ENCODE assay signal across 8 mouse cellular contexts in genomic region chr1:140245465-140245864, GRCm38 (mm10). TPM values are rescaled to one million over a fixed set of nuclear protein-coding genes. Genes with fewer than 3 reads are reported as not detected.
DNase-seq lines count a peak whose midpoint lies in the region; ATAC-seq lines count a peak whose summit lies in the region.
"Had no signal": no experiment of that assay in that cellular context is flagged by ENCODE, and none has a peak within 500 bp of the region (broad histone marks: within the 10 kb centered on the region; RNA-seq: fewer than 3 reads in every experiment).

No protein-coding gene starts in this region.

- H3K9me3 ChIP-seq in forebrain, embryonic 10.5 days: no peaks in the 10 kb centered on the region
- no peaks in the 10 kb centered on the region for H3K9me3 ChIP-seq in heart, embryonic 12.5 days (replicated peaks)
- H3K9me3 ChIP-seq in kidney, embryonic 15.5 days (replicated peaks): no peaks in the 10 kb centered on the region
- no peaks in the 10 kb centered on the region for H3K9me3 ChIP-seq in limb, embryonic 15.5 days
- no peaks in the 10 kb centered on the region for H3K9me3 ChIP-seq in neural tube, embryonic 12.5 days

- peak overlapping the region; percentile 81 for H3K27ac ChIP-seq in forebrain, embryonic 10.5 days
- no peak overlapping the region for H3K27ac ChIP-seq in heart, embryonic 12.5 days (ENCODE audit: poor library complexity, severe bottlenecking)
- no peak overlapping the region for H3K27ac ChIP-seq in kidney, embryonic 15.5 days
- H3K27ac ChIP-seq in limb, embryonic 15.5 days: no peak overlapping the region; the same call in 1 of the 2 replicates
- H3K27ac ChIP-seq in neural tube, embryonic 12.5 days: no peak overlapping the region
- H3K27ac ChIP-seq: macrophage had no signal

- H3K9ac ChIP-seq in heart, embryonic 12.5 days: peak overlapping the region; percentile 68
- peak overlapping the region; percentile 44; the same call in 1 of the 2 replicates for H3K9ac ChIP-seq in kidney, embryonic 15.5 days
- H3K9ac ChIP-seq in limb, embryonic 15.5 days: 0 out of 2 replicates have a peak overlapping the region, but pooled peaks have one; percentile 23
- peak overlapping the region; percentile 63 for H3K9ac ChIP-seq in neural tube, embryonic 12.5 days

- H3K36me3 ChIP-seq in forebrain, embryonic 10.5 days (replicated peaks): no peaks in the 10 kb centered on the region
- H3K36me3 ChIP-seq in heart, embryonic 12.5 days: no peaks in the 10 kb centered on the region
- H3K36me3 ChIP-seq in kidney, embryonic 15.5 days: no peaks in the 10 kb centered on the region
- no peaks in the 10 kb centered on the region for H3K36me3 ChIP-seq in limb, embryonic 15.5 days
- H3K36me3 ChIP-seq in neural tube, embryonic 12.5 days: no peaks in the 10 kb centered on the region

- DNase-seq in brain, adult 2 months (ENCODE audit: low read depth, low spot score): peak; percentile 69
- peak; percentile 86 for DNase-seq in forebrain, embryonic 10.5 days (ENCODE audit: extremely low spot score, low spot score)
- DNase-seq in c-Kit-positive CD71-positive TER-119-positive erythroid progenitor cells, embryonic 14.5 days (ENCODE audit: low spot score): no peak

- H3K4me3 ChIP-seq in forebrain, embryonic 10.5 days: peak overlapping the region; percentile 68
- H3K4me3 ChIP-seq in heart, embryonic 12.5 days: peak overlapping the region; percentile 72
- peak overlapping the region; percentile 56 for H3K4me3 ChIP-seq in kidney, embryonic 15.5 days (replicated peaks)
- H3K4me3 ChIP-seq in limb, embryonic 15.5 days: peak overlapping the region; percentile 50
- H3K4me3 ChIP-seq in neural tube, embryonic 12.5 days: peak overlapping the region; percentile 55

- no peaks in the 10 kb centered on the region for H3K27me3 ChIP-seq in forebrain, embryonic 10.5 days (ENCODE audit: poor library complexity, severe bottlenecking)
- H3K27me3 ChIP-seq in heart, embryonic 12.5 days (replicated peaks): no peaks in the 10 kb centered on the region
- no peaks in the 10 kb centered on the region for H3K27me3 ChIP-seq in kidney, embryonic 15.5 days
- H3K27me3 ChIP-seq in limb, embryonic 15.5 days: no peaks in the 10 kb centered on the region
- H3K27me3 ChIP-seq in neural tube, embryonic 12.5 days (replicated peaks): no peaks in the 10 kb centered on the region

- peak overlapping the region; percentile 99 for H3K4me2 ChIP-seq in heart, embryonic 12.5 days
- peak overlapping the region; percentile 89 for H3K4me2 ChIP-seq in kidney, embryonic 15.5 days
- H3K4me2 ChIP-seq in limb, embryonic 15.5 days: peak overlapping the region; percentile 82
- H3K4me2 ChIP-seq in neural tube, embryonic 12.5 days (replicated peaks): peak overlapping the region; percentile 77

- ATAC-seq in heart, embryonic 12.5 days (ENCODE audit: insufficient number of reproducible peaks, low FRiP score): peak; percentile 94
- ATAC-seq in kidney, embryonic 15.5 days (replicated peaks; ENCODE audit: low FRiP score): peak; percentile 100
- ATAC-seq in limb, embryonic 15.5 days (ENCODE audit: insufficient number of reproducible peaks, low FRiP score, low TSS enrichment, low read depth): peak; percentile 84
- ATAC-seq in neural tube, embryonic 12.5 days (ENCODE audit: low FRiP score, low read depth): peak; percentile 100

- WGBS in forebrain, embryonic 10.5 days: 0% methylated on average over 17 of the region's 17 CpGs
- 0% methylated on average over 17 of the region's 17 CpGs for WGBS in heart, embryonic 12.5 days
- under 1% methylated on average over 17 of the region's 17 CpGs for WGBS in kidney, embryonic 15.5 days
- WGBS in limb, embryonic 15.5 days: under 1% methylated on average over 17 of the region's 17 CpGs
- 0% methylated on average over 17 of the region's 17 CpGs for WGBS in neural tube, embryonic 12.5 days

- H3K4me1 ChIP-seq in forebrain, embryonic 10.5 days: peaks cover 14% of the 10 kb centered on the region
- peaks cover 5% of the 10 kb centered on the region; the same call in 1 of the 2 replicates for H3K4me1 ChIP-seq in heart, embryonic 12.5 days (replicated peaks)
- peaks cover 5% of the 10 kb centered on the region; the same call in 1 of the 2 replicates for H3K4me1 ChIP-seq in kidney, embryonic 15.5 days
- peaks cover 8% of the 10 kb centered on the region; the same call in 1 of the 2 replicates for H3K4me1 ChIP-seq in limb, embryonic 15.5 days
- no peaks in the 10 kb centered on the region for H3K4me1 ChIP-seq in neural tube, embryonic 12.5 days

RNA-seq across cellular contexts. Expression of gene Kcnt2, which starts 0.5 kb away (rescaled TPM):
- 1.0 and 1.1 TPM in 2 replicates for polyA plus RNA-seq in forebrain, embryonic 10.5 days (2016; fragmentation: Nextera tagmentation; extraction: Ambion mirVana)
- polyA plus RNA-seq in heart, embryonic 12.5 days (2016; fragmentation: Nextera tagmentation; extraction: Ambion mirVana): 1.0 and 1.3 TPM in 2 replicates
- polyA plus RNA-seq in kidney, embryonic 15.5 days (2015; fragmentation: Nextera tagmentation; extraction: Ambion mirVana): 3.1 and 3.8 TPM in 2 replicates
- 1.9 and 2.4 TPM in 2 replicates for polyA plus RNA-seq in limb, embryonic 15.5 days (2015; fragmentation: Nextera tagmentation; extraction: Ambion mirVana)
- polyA plus RNA-seq in neural tube, embryonic 12.5 days (2016; fragmentation: Nextera tagmentation; extraction: Ambion mirVana): 2.2 and 2.3 TPM in 2 replicates
- polyA plus RNA-seq: macrophage had no signal
